Mouse (Mus musculus): ENCODE results near the gene Arrdc5.
A peak's percentile ranks its signal among the peaks of the same experiment; 100 is the strongest.

The Arrdc5 gene

GRCm38 (mm10) chr17:56257181-56257894 is 42.7 kb downstream of the Arrdc5 start:
- no peak for DNase-seq (ENCODE audit: extremely low spot score, low read depth, low spot score)

GRCm38 (mm10) chr17:56256239-56256881 is 43.7 kb downstream of the Arrdc5 start, which contains the start of gene Fem1a:
TSS of gene Fem1a (plus strand) at chr17:56256810.
- DNase-seq (ENCODE audit: extremely low spot score, low read depth, low spot score) = peak; percentile 98

GRCm38 (mm10) chr17:56255863-56256238 is 44.2 kb downstream of the Arrdc5 start:
- DNase-seq (ENCODE audit: extremely low spot score, low read depth, low spot score) = peak; percentile 92

- no peak for DNase-seq (ENCODE audit: extremely low spot score, low read depth, low spot score)
Measured at GRCm38 (mm10) chr17:56255429-56255828, 44.7 kb downstream of the Arrdc5 start.

GRCm38 (mm10) chr17:56254695-56255094 is 45.4 kb downstream of the Arrdc5 start:
- no peak for DNase-seq (ENCODE audit: extremely low spot score, low read depth, low spot score)

GRCm38 (mm10) chr17:56251136-56251829 is 48.8 kb downstream of the Arrdc5 start:
- DNase-seq (ENCODE audit: extremely low spot score, low read depth, low spot score) = no peak

- DNase-seq (ENCODE audit: extremely low spot score, low read depth, low spot score) = no peak
Measured at GRCm38 (mm10) chr17:56245608-56246007, 54.5 kb downstream of the Arrdc5 start.
